Mouse (Mus musculus) ES-E14 (cell line): ENCODE measurements at regions not wholly inside any gene's neighbourhood (a gene's known extent, or its start where the extent isn't known, plus 50 kb on each side); places are given as distances from the start of the nearest gene placed in this dataset.

Source experiments
- DNase-seq: peaks from one replicate; pipeline ENCODE4 v3.0.0-alpha.2; 2013; ENCODE audit warnings: low read depth, low spot score
- H3K27ac ChIP-seq: 2 replicates; pipeline ENCODE4 v1.5.1; 2012; ENCODE audit warnings: low read depth, mild to moderate bottlenecking, low read length, moderate library complexity, mixed read lengths; ENCODE audit not compliant: poor library complexity, insufficient read depth, severe bottlenecking
- H3K36me3 ChIP-seq: 2 replicates; pipeline ENCODE4 v1.6.1; 2012; ENCODE audit warnings: mild to moderate bottlenecking, low read length, moderate library complexity, mixed read lengths; ENCODE audit not compliant: control insufficient read depth, poor library complexity, insufficient read depth, severe bottlenecking
- H3K4me1 ChIP-seq, 2 experiments: fragments of 150-350 bp in 1 of 2; sonication (generic) in 1 of 2; 2 replicates each; pipeline ENCODE4 v1.6.1; 2012; ENCODE audit warnings: low read length in 2 of 2, mild to moderate bottlenecking in 1 of 2, mixed read lengths in 1 of 2; ENCODE audit not compliant: control insufficient read depth in 2 of 2, insufficient read depth in 2 of 2, poor library complexity in 1 of 2
- H3K4me3 ChIP-seq, 2 experiments: fragments of 150-350 bp in 1 of 2; sonication (generic) in 1 of 2; 2 replicates each; pipeline ENCODE4 v1.5.1; 2012; ENCODE audit warnings: low read length in 2 of 2, low read depth in 1 of 2, mild to moderate bottlenecking in 1 of 2, mixed read lengths in 1 of 2; ENCODE audit not compliant: insufficient read depth in 1 of 2, poor library complexity in 1 of 2, severe bottlenecking in 1 of 2
- H3K9ac ChIP-seq: 2 replicates; pipeline ENCODE4 v1.6.1; 2012; ENCODE audit warnings: low read depth, mild to moderate bottlenecking, low read length, mixed read lengths; ENCODE audit not compliant: poor library complexity, insufficient read depth, severe bottlenecking
- H3K9me3 ChIP-seq: fragments of 150-350 bp; sonication (generic); 2 replicates; pipeline ENCODE4 v1.6.1; 2012; ENCODE audit warnings: low read depth, mild to moderate bottlenecking, low read length; ENCODE audit not compliant: control insufficient read depth, insufficient read depth
- CHD2 ChIP-seq: IDR thresholded peaks from 2 replicates; pipeline ENCODE4 v1.6.1; 2014; ENCODE audit warnings: mild to moderate bottlenecking, low read depth, low read length, inconsistent platforms
- HCFC1 ChIP-seq: IDR thresholded peaks from 2 replicates; pipeline ENCODE4 v1.6.1; 2012; ENCODE audit warnings: low read length, inconsistent platforms, borderline replicate concordance; ENCODE audit not compliant: insufficient read depth
- MAFK ChIP-seq: IDR thresholded peaks from 2 replicates; pipeline ENCODE4 v1.6.1; 2014; ENCODE audit warnings: mild to moderate bottlenecking, low read depth, low read length, inconsistent platforms; ENCODE audit not compliant: insufficient read depth
- ZC3H11A ChIP-seq: IDR thresholded peaks from 2 replicates; pipeline ENCODE4 v1.6.1; 2012; ENCODE audit warnings: low read depth, mild to moderate bottlenecking, inconsistent platforms, low read length, borderline replicate concordance
- ZNF384 ChIP-seq: IDR thresholded peaks from 2 replicates; pipeline ENCODE4 v1.6.1; 2012; ENCODE audit warnings: low read depth, low read length, inconsistent platforms
- in situ Hi-C, 2 experiments: fragments of 600-800 bp; cut with MboI; formaldehyde crosslinking; loops; one replicate each; pipeline ENCODE4 v1.15.1; 2025; ENCODE audit warnings: low sequenced_read_pairs in 2 of 2, inconsistent platforms in 1 of 2; ENCODE audit not compliant: unreplicated experiment in 2 of 2

DNA sequence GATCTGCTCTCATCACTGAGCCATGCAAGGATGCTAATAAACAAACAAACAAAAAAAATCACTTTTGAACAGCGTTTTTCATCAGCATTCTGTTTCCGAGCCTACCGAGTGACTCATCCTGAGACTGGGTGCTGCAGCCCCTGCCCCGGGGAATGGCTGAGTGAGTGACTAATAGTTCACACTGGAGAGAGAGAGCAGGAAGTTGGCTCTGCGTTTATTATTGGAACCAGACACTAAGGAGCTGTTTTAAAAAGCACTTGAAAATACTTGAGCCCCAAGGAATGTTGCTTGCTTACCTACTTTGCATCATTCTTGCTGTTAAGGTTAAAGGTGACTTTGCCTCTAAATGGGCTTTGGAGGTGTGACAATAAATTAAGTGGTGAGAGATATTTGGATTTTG lies 240.6 kb upstream of the Fn1 start:
- no peaks in the 10 kb centered on the region for H3K4me1 ChIP-seq

DNA sequence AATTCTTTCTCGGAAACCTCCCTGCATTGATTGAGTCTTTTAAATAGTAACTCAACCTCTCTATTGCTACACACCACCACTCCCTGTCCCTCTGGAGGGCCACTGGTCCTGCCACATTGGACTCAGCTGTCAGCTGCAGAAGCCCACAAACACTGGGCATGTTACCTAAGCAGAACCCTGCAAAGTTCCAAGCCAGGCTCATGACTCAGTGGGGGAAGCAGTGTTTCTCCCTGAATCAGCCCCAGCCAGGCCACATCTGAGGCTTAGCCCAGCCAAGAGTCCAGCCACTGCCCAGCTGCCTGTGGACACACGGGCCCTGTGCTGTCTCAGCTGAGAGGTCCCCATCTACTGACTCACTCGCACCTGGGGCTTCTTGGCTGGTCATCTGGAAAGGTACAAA lies 234.8 kb upstream of the Fn1 start:
- in situ Hi-C loops: no loop called here
- H3K9ac ChIP-seq: no peak overlapping the region
- no peaks in the 10 kb centered on the region for H3K36me3 ChIP-seq
- 0 out of 2 replicates have a peak overlapping the region, but pooled peaks have one; percentile 31 for H3K27ac ChIP-seq
- TF ChIP-seq CHD2 (no peak), MAFK (no peak), ZNF384 (no peak), ZC3H11A (no peak), HCFC1 (no peak)
- H3K9me3 ChIP-seq: no peaks in the 10 kb centered on the region
- H3K4me1 ChIP-seq: no peaks in the 10 kb centered on the region
- no peak for DNase-seq
- no peak overlapping the region for H3K4me3 ChIP-seq

More for the DNA sequence above, 240.6 kb upstream of the Fn1 start:
- DNase-seq: no peak
- no peak overlapping the region for H3K4me3 ChIP-seq
- H3K9ac ChIP-seq: no peak overlapping the region
- TF ChIP-seq HCFC1 (no peak), ZNF384 (no peak), CHD2 (no peak), MAFK (no peak), ZC3H11A (no peak)
- in situ Hi-C loops: no loop called here
- H3K27ac ChIP-seq: no peak overlapping the region
- no peaks in the 10 kb centered on the region for H3K36me3 ChIP-seq
- no peaks in the 10 kb centered on the region for H3K9me3 ChIP-seq

DNA sequence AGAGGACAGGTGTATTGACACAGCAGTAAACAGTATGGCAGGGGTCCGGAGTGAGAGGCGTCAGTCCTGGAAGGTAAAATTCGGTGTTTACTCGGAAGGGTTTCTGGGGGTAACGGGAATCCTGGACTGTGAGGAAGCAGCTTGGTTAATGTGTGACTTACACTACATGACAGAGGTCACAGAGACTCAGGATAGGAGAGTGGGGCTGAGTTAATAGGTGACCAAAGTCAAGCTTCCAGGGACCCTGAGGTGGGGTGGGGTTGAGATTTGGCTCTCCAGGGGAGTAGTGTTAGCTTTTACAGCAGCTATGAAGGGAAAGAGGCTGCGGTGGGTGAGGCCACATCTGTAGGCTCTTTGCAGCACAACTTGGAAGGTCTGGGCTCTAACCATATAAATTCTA lies 233.9 kb upstream of the Fn1 start:
- H3K4me3 ChIP-seq: no peak overlapping the region
- H3K4me1 ChIP-seq: no peaks in the 10 kb centered on the region
- TF ChIP-seq MAFK: no peak
- no peak for TF ChIP-seq HCFC1
- TF ChIP-seq ZC3H11A: no peak
- no peak for TF ChIP-seq CHD2
- no peak for TF ChIP-seq ZNF384
- no peaks in the 10 kb centered on the region for H3K9me3 ChIP-seq
- no peak for DNase-seq
- H3K27ac ChIP-seq: no peak overlapping the region
- H3K9ac ChIP-seq: no peak overlapping the region
- H3K36me3 ChIP-seq: no peaks in the 10 kb centered on the region
- in situ Hi-C loops: no loop called here

DNA sequence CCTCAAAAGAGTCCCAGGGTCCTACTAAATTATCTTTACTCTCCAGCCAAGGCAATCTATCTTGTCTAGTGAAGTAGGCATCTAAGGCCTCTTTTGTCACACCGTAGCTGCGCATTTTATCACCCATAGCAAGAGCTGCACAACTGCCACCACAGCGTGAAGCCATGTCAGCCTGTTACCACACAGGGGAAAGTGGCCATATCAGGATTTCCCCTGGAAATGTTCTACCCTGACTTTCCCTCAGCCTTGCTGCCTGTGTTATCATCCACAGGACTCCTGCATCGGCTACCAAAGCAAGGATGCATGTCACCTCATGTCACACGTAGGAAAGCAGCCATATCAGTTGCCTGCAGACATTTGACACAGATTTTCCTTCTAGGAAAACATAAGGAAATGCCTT lies 233.2 kb upstream of the Fn1 start:
- Histone ChIP-seq H3K9me3 (no peaks in the 10 kb centered on the region), H3K9ac (no peak overlapping the region), H3K4me1 (no peaks in the 10 kb centered on the region), H3K4me3 (no peak overlapping the region), H3K36me3 (no peaks in the 10 kb centered on the region), H3K27ac (no peak overlapping the region)
- DNase-seq: no peak
- in situ Hi-C loops: no loop called here
- TF ChIP-seq ZNF384: no peak
- TF ChIP-seq CHD2: no peak
- TF ChIP-seq HCFC1: no peak
- TF ChIP-seq MAFK: no peak
- no peak for TF ChIP-seq ZC3H11A

- no peaks in the 10 kb centered on the region for H3K4me1 ChIP-seq
- no peak overlapping the region for H3K27ac ChIP-seq
- H3K4me3 ChIP-seq: no peak overlapping the region
- no peaks in the 10 kb centered on the region for H3K36me3 ChIP-seq
- no peak for DNase-seq
- no peaks in the 10 kb centered on the region for H3K9me3 ChIP-seq
- TF ChIP-seq CHD2 (no peak), ZC3H11A (no peak), ZNF384 (no peak), MAFK (no peak), HCFC1 (no peak)
- in situ Hi-C loops: no loop called here
- no peak overlapping the region for H3K9ac ChIP-seq
These were observed 228.9 kb upstream of the Fn1 start for GRCm38 (mm10) chr1:71881851-71882250.
